Mouse (Mus musculus) kidney, embryonic 16.5 days (tissue): ENCODE results near the gene Ddo. TPM values are rescaled to one million over a fixed set of nuclear protein-coding genes. Genes with fewer than 3 reads are reported as not detected.

ENCODE experiments used
- ATAC-seq: fragments of 200-750 bp; cut with Nextera tagmentation; 2 replicates; pipeline ENCODE4 v1.8.0; 2017; ENCODE audit warnings: moderate TSS enrichment; ENCODE audit not compliant: low FRiP score, low TSS enrichment
- H3K27ac ChIP-seq: fragments of 300-500 bp; sonication (generic); 2 replicates; pipeline ENCODE4 v1.5.1; 2014; ENCODE audit warnings: low read length
- H3K27me3 ChIP-seq: fragments of 300-500 bp; sonication (generic); 2 replicates; pipeline ENCODE4 v1.6.1; 2014; ENCODE audit warnings: low read length, control low read depth, mixed read lengths; ENCODE audit not compliant: insufficient read depth
- H3K36me3 ChIP-seq: fragments of 300-500 bp; sonication (generic); 2 replicates; pipeline ENCODE4 v1.6.1; 2014; ENCODE audit warnings: low read length, control low read depth, mixed read lengths; ENCODE audit not compliant: insufficient read depth
- H3K4me1 ChIP-seq: fragments of 300-500 bp; sonication (generic); 2 replicates; pipeline ENCODE4 v1.6.1; 2014; ENCODE audit warnings: low read length, control low read depth, mixed read lengths; ENCODE audit not compliant: insufficient read depth
- H3K4me2 ChIP-seq: fragments of 300-500 bp; sonication (generic); replicated peaks from 2 replicates; pipeline ENCODE4 v1.6.1; 2014; ENCODE audit warnings: low read depth, low read length
- H3K4me3 ChIP-seq: fragments of 300-500 bp; sonication (generic); 2 replicates; pipeline ENCODE4 v1.5.1; 2014; ENCODE audit warnings: mild to moderate bottlenecking, low read length
- H3K9ac ChIP-seq: fragments of 300-500 bp; sonication (generic); replicated peaks from 2 replicates; pipeline ENCODE4 v1.6.1; 2014; ENCODE audit warnings: low read length
- H3K9me3 ChIP-seq: fragments of 300-500 bp; sonication (generic); 2 replicates; pipeline ENCODE4 v1.6.1; 2016; ENCODE audit warnings: low read length, control low read depth
- WGBS: fragments of 180-500 bp; shearing (Covaris S2); extraction: QIAGEN DNeasy Blood & Tissue Kit; methylation state at CpG from one replicate; pipeline ENCODE4 v1.1.7; 2014; 5-methylcytosine and 5-hydroxymethylcytosine counted together
- polyA plus RNA-seq: library from polyadenylated mRNA; unstranded; fragments of >200 nt; fragmentation: Nextera tagmentation; extraction: Ambion mirVana; gene quantifications from 2 replicates; pipeline ENCODE4 v1.2.1, GENCODE M21; 2015

Gene Ddo
- polyA plus RNA-seq, 1 experiment from 2014 or later: 0.74 TPM

DNA sequence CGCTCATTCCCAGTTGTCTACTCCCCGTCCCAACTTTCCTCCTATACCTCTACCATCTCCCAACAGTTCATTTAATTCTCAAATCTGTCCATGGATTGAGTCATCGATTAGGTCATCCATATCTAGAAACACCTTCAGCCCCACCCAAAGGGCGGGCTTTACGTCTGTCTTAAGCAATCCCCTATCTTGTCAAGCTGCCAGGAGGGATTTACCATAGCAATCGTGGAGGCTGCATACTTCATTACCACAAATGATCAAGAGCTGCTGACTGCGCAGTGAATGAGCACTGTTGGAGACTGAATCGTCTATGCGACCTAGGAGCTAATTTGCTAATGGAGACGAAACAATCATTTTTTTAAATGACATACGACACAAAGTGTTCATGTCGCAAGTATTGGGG is 19.0 kb downstream of the Ddo start:
- Histone ChIP-seq H3K36me3 (no peaks in the 10 kb centered on the region), H3K4me2 (no peak overlapping the region)
- whole genome bisulfite sequencing: 90% methylated on average over 12 of the region's 12 CpGs

DNA sequence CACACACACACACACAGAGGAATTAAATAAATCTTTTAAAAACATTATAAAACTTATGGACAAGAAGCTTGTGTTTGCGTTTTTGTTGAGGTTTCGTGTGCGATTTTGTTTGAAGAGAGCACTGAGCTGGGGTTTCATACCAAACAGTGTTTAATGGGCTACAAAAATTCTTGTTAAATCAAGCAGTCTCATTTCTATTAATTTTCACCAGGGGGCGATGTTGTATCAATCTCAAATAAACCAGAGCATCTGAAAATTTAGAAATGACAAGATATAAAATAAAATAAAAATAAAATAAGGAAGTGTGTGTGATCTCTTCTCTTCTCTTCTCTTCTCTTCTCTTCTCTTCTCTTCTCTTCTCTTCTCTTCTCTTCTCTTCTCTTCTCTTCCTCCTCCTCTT is 19.8 kb downstream of the Ddo start:
- Histone ChIP-seq H3K4me2 (no peak overlapping the region), H3K9ac (no peak overlapping the region), H3K36me3 (no peaks in the 10 kb centered on the region), H3K4me3 (no peak overlapping the region), H3K9me3 (0 out of 2 replicates have a peak, but pooled peaks cover 3% of the 10 kb centered on the region), H3K27ac (no peak overlapping the region), H3K4me1 (no peaks in the 10 kb centered on the region), H3K27me3 (no peaks in the 10 kb centered on the region)
- WGBS: 27% methylated on average over 4 of the region's 4 CpGs
- no peak for ATAC-seq

More for the DNA sequence above, 19.0 kb downstream of the Ddo start:
- ATAC-seq: no peak
- H3K27ac ChIP-seq: no peak overlapping the region
- H3K4me1 ChIP-seq: no peaks in the 10 kb centered on the region
- H3K27me3 ChIP-seq: no peaks in the 10 kb centered on the region
- H3K9ac ChIP-seq: no peak overlapping the region
- no peak overlapping the region for H3K4me3 ChIP-seq
- 0 out of 2 replicates have a peak, but pooled peaks cover 3% of the 10 kb centered on the region for H3K9me3 ChIP-seq

GRCm38 (mm10) chr10:40651676-40652075 is 21.9 kb downstream of the Ddo start:
- no peak overlapping the region for H3K4me2 ChIP-seq
- WGBS: 64% methylated on average over 2 of the region's 2 CpGs
- H3K9ac ChIP-seq: no peak overlapping the region
- H3K4me1 ChIP-seq: no peaks in the 10 kb centered on the region
- no peaks in the 10 kb centered on the region for H3K27me3 ChIP-seq
- no peak overlapping the region for H3K4me3 ChIP-seq
- no peaks in the 10 kb centered on the region for H3K36me3 ChIP-seq
- 0 out of 2 replicates have a peak, but pooled peaks cover 3% of the 10 kb centered on the region for H3K9me3 ChIP-seq
- ATAC-seq: no peak
- H3K27ac ChIP-seq: no peak overlapping the region

- Histone ChIP-seq H3K4me1 (no peaks in the 10 kb centered on the region), H3K36me3 (no peaks in the 10 kb centered on the region), H3K27me3 (no peaks in the 10 kb centered on the region), H3K9ac (no peak overlapping the region), H3K4me2 (no peak overlapping the region), H3K4me3 (no peak overlapping the region), H3K9me3 (no peaks in the 10 kb centered on the region), H3K27ac (no peak overlapping the region)
- ATAC-seq: no peak
- WGBS: 82% methylated on average over 3 of the region's 3 CpGs
Measured at GRCm38 (mm10) chr10:40665270-40665669, 35.5 kb downstream of the Ddo start.

DNA sequence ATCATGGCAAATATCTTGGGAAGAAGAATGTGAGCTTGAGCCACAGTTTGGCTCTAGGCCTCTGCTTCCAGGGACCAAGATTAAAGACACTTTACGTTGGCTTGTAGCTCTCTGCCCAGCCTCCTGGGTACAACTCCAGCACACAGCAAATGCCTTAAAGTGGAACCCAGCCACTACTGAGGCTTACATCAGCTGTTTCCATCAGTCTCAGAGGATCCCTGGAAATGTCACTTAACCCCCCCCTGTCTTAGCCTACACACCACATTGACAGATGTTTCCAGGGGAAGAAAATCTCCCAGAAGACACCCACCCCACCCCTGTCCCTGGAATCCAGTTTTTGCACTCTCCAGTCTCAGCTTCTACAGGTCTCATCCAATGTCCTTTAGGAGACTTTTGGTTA is 37.1 kb downstream of the Ddo start:
- Histone ChIP-seq H3K4me3 (no peak overlapping the region), H3K27ac (no peak overlapping the region), H3K36me3 (no peaks in the 10 kb centered on the region), H3K9ac (no peak overlapping the region), H3K9me3 (no peaks in the 10 kb centered on the region), H3K27me3 (no peaks in the 10 kb centered on the region), H3K4me1 (no peaks in the 10 kb centered on the region), H3K4me2 (no peak overlapping the region)
- 92% methylated on average over 1 of the region's 1 CpGs for WGBS
- no peak for ATAC-seq

GRCm38 (mm10) chr10:40668640-40669039 is 38.8 kb downstream of the Ddo start:
- H3K9ac ChIP-seq: no peak overlapping the region
- H3K9me3 ChIP-seq: no peaks in the 10 kb centered on the region
- ATAC-seq: no peak
- no peak overlapping the region for H3K27ac ChIP-seq
- no peaks in the 10 kb centered on the region for H3K36me3 ChIP-seq
- H3K4me3 ChIP-seq: no peak overlapping the region
- H3K4me2 ChIP-seq: no peak overlapping the region
- no peaks in the 10 kb centered on the region for H3K27me3 ChIP-seq
- H3K4me1 ChIP-seq: no peaks in the 10 kb centered on the region; the same call in 1 of the 2 replicates

- Histone ChIP-seq H3K9ac (no peak overlapping the region), H3K4me1 (peaks cover 6% of the 10 kb centered on the region; the same call in 1 of the 2 replicates), H3K27ac (no peak overlapping the region), H3K4me2 (no peak overlapping the region), H3K4me3 (no peak overlapping the region), H3K9me3 (no peaks in the 10 kb centered on the region), H3K36me3 (no peaks in the 10 kb centered on the region), H3K27me3 (no peaks in the 10 kb centered on the region)
- no peak for ATAC-seq
- WGBS: 69% methylated on average over 8 of the region's 8 CpGs
Measured at GRCm38 (mm10) chr10:40672587-40673296, 42.9 kb downstream of the Ddo start.

DNA sequence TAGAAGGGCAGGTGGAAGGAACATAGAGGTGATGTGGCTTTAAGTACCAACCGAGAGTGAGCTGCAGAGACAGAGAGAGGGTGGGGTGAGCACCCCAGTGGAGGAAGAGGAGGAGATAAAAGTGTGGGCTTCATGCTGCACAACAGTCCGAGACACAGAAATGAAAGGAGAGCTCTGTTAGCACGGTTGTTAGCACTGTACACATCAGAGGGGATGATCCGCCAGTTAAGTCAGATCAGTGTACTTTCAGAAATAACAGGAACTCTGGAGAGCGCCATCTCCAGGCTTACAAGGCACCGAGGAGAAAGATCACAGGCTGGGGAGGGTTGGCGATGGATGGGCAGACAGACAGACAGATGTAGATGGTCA is 43.5 kb downstream of the Ddo start:
- WGBS: 74% methylated on average over 7 of the region's 7 CpGs
- peaks cover 6% of the 10 kb centered on the region; the same call in 1 of the 2 replicates for H3K4me1 ChIP-seq

DNA sequence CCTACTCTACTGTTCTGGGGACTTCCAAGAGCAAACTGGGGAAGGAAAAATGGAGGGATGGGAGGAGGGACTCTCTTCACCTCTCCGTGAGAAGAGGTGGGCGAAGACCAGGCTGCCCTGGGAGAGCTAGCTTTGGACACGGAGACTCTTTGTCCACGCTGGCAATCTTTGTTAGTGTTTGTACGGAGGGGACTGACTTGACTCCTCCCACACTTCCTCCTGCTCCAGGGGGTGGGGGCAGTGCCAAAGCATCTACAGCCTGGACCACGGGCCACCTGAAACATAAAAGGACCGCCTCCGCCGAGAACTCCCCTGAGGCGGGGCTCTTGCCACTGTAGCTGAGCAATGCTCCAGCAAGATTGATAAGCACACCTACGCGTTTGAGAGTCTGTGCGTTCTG is 44.3 kb downstream of the Ddo start:
- H3K4me3 ChIP-seq: peak overlapping the region; percentile 36
- H3K36me3 ChIP-seq: no peaks in the 10 kb centered on the region
- no peak overlapping the region for H3K27ac ChIP-seq
- ATAC-seq: peak; percentile 69; the same call in 1 of the 2 replicates
- H3K9me3 ChIP-seq: no peaks in the 10 kb centered on the region
- WGBS: 5% methylated on average over 13 of the region's 13 CpGs
- H3K9ac ChIP-seq: no peak overlapping the region; the same call in 1 of the 2 replicates
- peaks cover 6% of the 10 kb centered on the region; the same call in 1 of the 2 replicates for H3K4me1 ChIP-seq
- peak overlapping the region; percentile 64 for H3K4me2 ChIP-seq
- no peaks in the 10 kb centered on the region for H3K27me3 ChIP-seq

More for the DNA sequence above, 43.5 kb downstream of the Ddo start:
- no peak overlapping the region for H3K4me2 ChIP-seq
- no peaks in the 10 kb centered on the region for H3K9me3 ChIP-seq
- no peak overlapping the region for H3K27ac ChIP-seq
- no peak overlapping the region for H3K4me3 ChIP-seq
- ATAC-seq: no peak
- no peaks in the 10 kb centered on the region for H3K36me3 ChIP-seq
- H3K9ac ChIP-seq: no peak overlapping the region
- no peaks in the 10 kb centered on the region for H3K27me3 ChIP-seq

DNA sequence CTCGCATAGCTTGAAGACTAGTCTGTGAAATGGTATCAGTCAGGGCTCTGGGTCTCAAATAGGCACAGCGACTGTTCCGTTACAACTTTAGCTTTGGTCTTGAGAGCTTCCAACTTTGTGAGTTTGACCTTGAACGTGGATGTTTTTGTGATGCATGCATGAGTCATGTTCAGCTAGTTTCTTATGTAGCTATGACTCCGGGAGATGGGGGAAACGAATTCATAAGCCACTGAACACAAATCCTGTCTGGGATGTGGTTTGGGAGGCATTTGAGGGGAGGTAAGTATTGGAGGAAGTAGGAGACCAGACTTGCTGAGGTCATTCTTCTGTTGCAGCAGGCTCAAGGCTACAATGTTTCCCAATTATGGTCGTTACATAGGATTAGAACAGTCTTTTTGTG is 46.1 kb downstream of the Ddo start:
- H3K4me2 ChIP-seq: no peak overlapping the region
- H3K9ac ChIP-seq: no peak overlapping the region
- ATAC-seq: no peak
- H3K27ac ChIP-seq: no peak overlapping the region
- no peaks in the 10 kb centered on the region for H3K27me3 ChIP-seq
- H3K9me3 ChIP-seq: no peaks in the 10 kb centered on the region
- H3K36me3 ChIP-seq: no peaks in the 10 kb centered on the region
- no peak overlapping the region for H3K4me3 ChIP-seq
- 90% methylated on average over 7 of the region's 7 CpGs for WGBS
- H3K4me1 ChIP-seq: peaks cover 6% of the 10 kb centered on the region; the same call in 1 of the 2 replicates
